Mouse (Mus musculus) cerebellum, adult 2 months (tissue): ENCODE results near the gene Serpinb2.

ENCODE experiments used
- CTCF ChIP-seq: fragments of 200-500 bp; IDR thresholded peaks from 2 replicates; pipeline ENCODE4 v1.5.1; 2011; ENCODE audit warnings: low read depth, mild to moderate bottlenecking, control low read depth, low read length, moderate library complexity, borderline replicate concordance; ENCODE audit not compliant: insufficient read depth
- POLR2A ChIP-seq: fragments of 200-500 bp; IDR thresholded peaks from 2 replicates; pipeline ENCODE4 v1.6.1; 2011; ENCODE audit warnings: low read length, control low read depth, borderline replicate concordance; ENCODE audit not compliant: insufficient read depth

- no peak for TF ChIP-seq CTCF
- no peak for TF ChIP-seq POLR2A
Measured at GRCm38 (mm10) chr1:107559494-107559893, 48.3 kb downstream of the Serpinb2 start.
